Mouse (Mus musculus): ENCODE data around the gene Sfxn1.

The Sfxn1 gene
- long read RNA-seq, experiment 1, transcript Sfxn1-201 (11 exons, 2,783 nt): major isoform, 62 of 82 reads
- long read RNA-seq, experiment 1, partial matches to known transcripts: 6 of 82 reads
- long read RNA-seq, experiment 1, other reads (novel, unspliced or antisense): 13 of 82 reads
- long read RNA-seq, experiment 2, transcript Sfxn1-201 (11 exons, 2,783 nt): major isoform, 93 of 124 reads
- long read RNA-seq, experiment 2, partial matches to known transcripts: 14 of 124 reads
- long read RNA-seq, experiment 2, other reads (novel, unspliced or antisense): 17 of 124 reads

GRCm38 (mm10) chr13:54071606-54072331, at the start of gene Sfxn1:
Gene Sfxn1 (plus strand): TSS chr13:54071869.
- intact Hi-C loops (cut with DNase I): no loop called here

- intact Hi-C loops (cut with DNase I): no loop called here
These were observed 48.4 kb upstream of the Sfxn1 start for GRCm38 (mm10) chr13:54023311-54023710.

GRCm38 (mm10) chr13:54027079-54027478, 44.6 kb upstream of the Sfxn1 start:
- intact Hi-C loops (cut with DNase I): no loop called here

GRCm38 (mm10) chr13:54033653-54034052, 38.0 kb upstream of the Sfxn1 start:
- intact Hi-C loops (cut with DNase I): no loop called here

- intact Hi-C loops (cut with DNase I): no loop called here
These were observed 36.1 kb upstream of the Sfxn1 start for GRCm38 (mm10) chr13:54035541-54035940.

- intact Hi-C loops (cut with DNase I): no loop called here
These were observed 33.7 kb upstream of the Sfxn1 start for GRCm38 (mm10) chr13:54037936-54038335.

- intact Hi-C loops (cut with DNase I): no loop called here
These were observed 31.4 kb upstream of the Sfxn1 start for GRCm38 (mm10) chr13:54040256-54040655.

GRCm38 (mm10) chr13:54048679-54049352, 22.9 kb upstream of the Sfxn1 start:
- intact Hi-C loops (cut with DNase I): no loop called here

GRCm38 (mm10) chr13:54051641-54052040, 20.0 kb upstream of the Sfxn1 start:
- intact Hi-C loops (cut with DNase I): no loop called here

- intact Hi-C loops (cut with DNase I): loop anchor here (1.0 kb wide), 1 partner anchor 243 kb away; no protein-coding TSS in a partner anchor
These were observed 16.7 kb upstream of the Sfxn1 start for GRCm38 (mm10) chr13:54054962-54055361.

- intact Hi-C loops (cut with DNase I): loop anchor here (1.0 kb wide), 1 partner anchor 243 kb away; no protein-coding TSS in a partner anchor
These were observed 16.2 kb upstream of the Sfxn1 start, which contains the start of gene Drd1 for GRCm38 (mm10) chr13:54055448-54055861. Gene Drd1 (minus strand): TSS chr13:54055705.

- intact Hi-C loops (cut with DNase I): loop anchor here (2.0 kb wide), 1 partner anchor 279 kb away; no protein-coding TSS in a partner anchor
These were observed 9.6 kb upstream of the Sfxn1 start for GRCm38 (mm10) chr13:54062068-54062467.

GRCm38 (mm10) chr13:54063292-54063691, 8.4 kb upstream of the Sfxn1 start:
- intact Hi-C loops (cut with DNase I): loop anchor here (2.0 kb wide), 1 partner anchor 280 kb away; no protein-coding TSS in a partner anchor

GRCm38 (mm10) chr13:54066081-54066746, 5.5 kb upstream of the Sfxn1 start:
- intact Hi-C loops (cut with DNase I): no loop called here

- intact Hi-C loops (cut with DNase I): no loop called here
These were observed 4.0 kb upstream of the Sfxn1 start for GRCm38 (mm10) chr13:54067617-54068166.

GRCm38 (mm10) chr13:54071011-54071410, 658 bp upstream of the Sfxn1 start:
- intact Hi-C loops (cut with DNase I): no loop called here

- intact Hi-C loops (cut with DNase I): no loop called here
These were observed 923 bp downstream of the Sfxn1 start for GRCm38 (mm10) chr13:54072526-54073057.

GRCm38 (mm10) chr13:54073066-54073465, 1.4 kb downstream of the Sfxn1 start:
- intact Hi-C loops (cut with DNase I): no loop called here

GRCm38 (mm10) chr13:54073491-54073890, 1.8 kb downstream of the Sfxn1 start:
- intact Hi-C loops (cut with DNase I): no loop called here

- intact Hi-C loops (cut with DNase I): no loop called here
These were observed 3.7 kb downstream of the Sfxn1 start for GRCm38 (mm10) chr13:54075416-54075815.

GRCm38 (mm10) chr13:54076051-54076450, 4.4 kb downstream of the Sfxn1 start:
- intact Hi-C loops (cut with DNase I): no loop called here
